ENCODE assay signal across 8 mouse cellular contexts in genomic region chr10:62327572-62328317, GRCm38 (mm10). TPM values are rescaled to one million over a fixed set of nuclear protein-coding genes. Genes with fewer than 3 reads are reported as not detected.
DNase-seq lines count a peak whose midpoint lies in the region; ATAC-seq and TF ChIP-seq lines count a peak whose summit lies in the region.

No protein-coding gene starts in this region.

- peak; percentile 34 to 62 for DNase-seq in kidney, postnatal 25 days
- no peak for DNase-seq in kidney, adult 9 months
- peak; percentile 41 to 52 for DNase-seq in cerebellum, postnatal 36 days
- peak; percentile 93 for DNase-seq in liver, embryonic 13.5 days
- no peak for DNase-seq in right cerebral cortex, adult 2 months (ENCODE audit: low spot score in 2 of 2)
- no peak for DNase-seq in midbrain, embryonic 10.5 days (ENCODE audit: low spot score)
- DNase-seq in midbrain, embryonic 11.5 days (ENCODE audit: low spot score, missing footprints) = no peak

- peaks cover 28% of the 10 kb centered on the region for H3K36me3 ChIP-seq in liver, embryonic 13.5 days
- H3K36me3 ChIP-seq in small intestine, adult 2 months (ENCODE audit: control insufficient read depth, insufficient read depth, low read length) = no peaks in the 10 kb centered on the region
- H3K36me3 ChIP-seq in midbrain, embryonic 10.5 days = no peaks in the 10 kb centered on the region
- no peaks in the 10 kb centered on the region for H3K36me3 ChIP-seq in midbrain, embryonic 11.5 days (ENCODE audit: control insufficient read depth, insufficient read depth, low read length)

- peaks cover 100% of the 10 kb centered on the region for H3K4me1 ChIP-seq in liver, embryonic 13.5 days (replicated peaks)
- H3K4me1 ChIP-seq in small intestine, adult 2 months (ENCODE audit: control insufficient read depth, insufficient read depth, insufficient read length, low read length) = peaks cover 12% of the 10 kb centered on the region
- peaks cover 19% of the 10 kb centered on the region for H3K4me1 ChIP-seq in midbrain, embryonic 10.5 days
- H3K4me1 ChIP-seq in midbrain, embryonic 11.5 days (ENCODE audit: control insufficient read depth, insufficient read depth, low read length) = no peaks in the 10 kb centered on the region

- no peak for TF ChIP-seq CTCF in small intestine, adult 2 months (IDR thresholded peaks at IDR 0.05; ENCODE audit: extremely low read depth, insufficient read length, insufficient replicate concordance, low read depth, low read length)

- H3K4me3 ChIP-seq in liver, embryonic 13.5 days (replicated peaks) = peak overlapping the region; percentile 62
- H3K4me3 ChIP-seq in small intestine, adult 2 months (ENCODE audit: low read depth, low read length) = peak overlapping the region; percentile 13
- H3K4me3 ChIP-seq in midbrain, embryonic 10.5 days = no peak overlapping the region
- no peak overlapping the region for H3K4me3 ChIP-seq in midbrain, embryonic 11.5 days (ENCODE audit: low read depth, low read length)

- H3K27ac ChIP-seq in liver, embryonic 13.5 days = peak overlapping the region; percentile 97
- H3K27ac ChIP-seq in small intestine, adult 2 months (ENCODE audit: insufficient read depth, low read depth, low read length) = no peak overlapping the region
- H3K27ac ChIP-seq in midbrain, embryonic 10.5 days (replicated peaks) = no peak overlapping the region; the same call in 1 of the 2 replicates
- H3K27ac ChIP-seq in midbrain, embryonic 11.5 days (ENCODE audit: low read depth, low read length) = no peak overlapping the region

- no peaks in the 10 kb centered on the region for H3K9me3 ChIP-seq in liver, embryonic 13.5 days (replicated peaks)
- H3K9me3 ChIP-seq in midbrain, embryonic 10.5 days (replicated peaks) = no peaks in the 10 kb centered on the region
- no peaks in the 10 kb centered on the region for H3K9me3 ChIP-seq in midbrain, embryonic 11.5 days (ENCODE audit: control insufficient read depth, low read length)

- no peak for TF ChIP-seq POLR2A in small intestine, adult 2 months (IDR thresholded peaks at IDR 0.05; ENCODE audit: low read depth, low read length)

- H3K27me3 ChIP-seq in liver, embryonic 13.5 days = no peaks in the 10 kb centered on the region
- H3K27me3 ChIP-seq in small intestine, adult 2 months (ENCODE audit: control insufficient read depth, insufficient read depth, low read length) = no peaks in the 10 kb centered on the region
- no peaks in the 10 kb centered on the region for H3K27me3 ChIP-seq in midbrain, embryonic 10.5 days (ENCODE audit: low read depth, poor library complexity, severe bottlenecking)
- H3K27me3 ChIP-seq in midbrain, embryonic 11.5 days (ENCODE audit: control insufficient read depth, insufficient read depth, low read length) = no peaks in the 10 kb centered on the region

- H3K9ac ChIP-seq in liver, embryonic 13.5 days = peak overlapping the region; percentile 80
- no peak overlapping the region for H3K9ac ChIP-seq in midbrain, embryonic 11.5 days (ENCODE audit: low read length)

- peak; percentile 95 for ATAC-seq in liver, embryonic 13.5 days (ENCODE audit: low read depth)
- no peak for ATAC-seq in midbrain, embryonic 11.5 days (ENCODE audit: low FRiP score)

- H3K4me2 ChIP-seq in liver, embryonic 13.5 days = peak overlapping the region; percentile 83
- H3K4me2 ChIP-seq in midbrain, embryonic 11.5 days = no peak overlapping the region

- WGBS in liver, embryonic 13.5 days (ENCODE audit: insufficient replicate concordance) = 17% methylated on average over 23 of the region's 23 CpGs
- 40% methylated on average over 23 of the region's 23 CpGs for WGBS in small intestine, adult 2 months
- 65% methylated on average over 23 of the region's 23 CpGs for WGBS in midbrain, embryonic 10.5 days
- 61% methylated on average over 23 of the region's 23 CpGs for WGBS in midbrain, embryonic 11.5 days

RNA-seq across cellular contexts. Expression of gene Hk1, which starts 52.0 kb away (rescaled TPM):
- polyA plus RNA-seq in liver, embryonic 13.5 days (2015; fragmentation: Nextera tagmentation; extraction: Ambion mirVana) = 88.4 and 108 TPM in 2 replicates
- polyA plus RNA-seq in small intestine, adult 2 months (2012; rRNA removed) = 9.4 and 10.0 TPM in 2 replicates
- 27.0 and 34.9 TPM in 2 replicates for polyA plus RNA-seq in midbrain, embryonic 10.5 days (2016; fragmentation: Nextera tagmentation; extraction: Ambion mirVana)
- polyA plus RNA-seq in midbrain, embryonic 11.5 days (2014; fragmentation: Nextera tagmentation; extraction: Ambion mirVana) = 19.3 and 23.4 TPM in 2 replicates

Comparison
In these comparisons a context has a peak if more than half of its experiments do, and no peak if none do; other contexts are left out.
1. DNase-seq: peak in kidney, postnatal 25 days (2 of 2), cerebellum, postnatal 36 days (2 of 2) and liver, embryonic 13.5 days (single experiment); none in kidney, adult 9 months (single experiment), right cerebral cortex, adult 2 months (0 of 2), midbrain, embryonic 10.5 days (single experiment) and midbrain, embryonic 11.5 days (single experiment).
2. H3K4me3 ChIP-seq: peak in liver, embryonic 13.5 days (single experiment) and small intestine, adult 2 months (single experiment); none in midbrain, embryonic 10.5 days (single experiment) and midbrain, embryonic 11.5 days (single experiment).